ENCODE assay signal across 8 mouse cellular contexts in genomic region chr9:29654885-29655284, GRCm38 (mm10).
A peak's percentile ranks its signal among the peaks of the same experiment; 100 is the strongest.
DNase-seq lines count a peak whose midpoint lies in the region; ATAC-seq and TF ChIP-seq lines count a peak whose summit lies in the region.
"Had no signal": no experiment of that assay in that cellular context is flagged by ENCODE, and none has a peak within 500 bp of the region (broad histone marks: within the 10 kb centered on the region; RNA-seq: fewer than 3 reads in every experiment).

No protein-coding gene starts in this region.

- H3K27ac ChIP-seq in kidney, postnatal 0 days: no peak overlapping the region
- H3K27ac ChIP-seq in kidney, embryonic 14.5 days (ENCODE audit: low read depth, low read length): no peak overlapping the region
- H3K27ac ChIP-seq in MEL (ENCODE audit: control insufficient read depth, low read depth, low read length): no peak overlapping the region
- H3K27ac ChIP-seq: limb, embryonic 15.5 days had no signal

- H3K36me3 ChIP-seq in kidney, postnatal 0 days (ENCODE audit: insufficient read depth, low read length): no peaks in the 10 kb centered on the region
- no peaks in the 10 kb centered on the region for H3K36me3 ChIP-seq in kidney, embryonic 14.5 days (ENCODE audit: control insufficient read depth, insufficient read depth, low read length)
- no peaks in the 10 kb centered on the region for H3K36me3 ChIP-seq in MEL (ENCODE audit: control insufficient read depth in 1 of 2, insufficient read depth in 2 of 2, low read length in 2 of 2)
- H3K36me3 ChIP-seq: limb, embryonic 15.5 days had no signal

- H3K9me3 ChIP-seq in kidney, postnatal 0 days (replicated peaks; ENCODE audit: low read length): no peaks in the 10 kb centered on the region
- H3K9me3 ChIP-seq in kidney, embryonic 14.5 days (ENCODE audit: control insufficient read depth, low read length): no peaks in the 10 kb centered on the region
- H3K9me3 ChIP-seq in MEL (replicated peaks; ENCODE audit: insufficient read depth, low read length): no peaks in the 10 kb centered on the region
- H3K9me3 ChIP-seq: limb, embryonic 15.5 days had no signal

- TF ChIP-seq RAD21 in MEL (IDR thresholded peaks at IDR 0.05; ENCODE audit: low read depth, low read length): no peak

- H3K4me3 ChIP-seq in kidney, postnatal 0 days (replicated peaks; ENCODE audit: low read depth, low read length): no peak overlapping the region
- no peak overlapping the region for H3K4me3 ChIP-seq in kidney, embryonic 14.5 days (ENCODE audit: low read length)
- no peak overlapping the region for H3K4me3 ChIP-seq in MEL (ENCODE audit: control insufficient read depth in 1 of 2, insufficient read depth in 1 of 2, low read depth in 2 of 2, low read length in 2 of 2)
- H3K4me3 ChIP-seq: limb, embryonic 15.5 days had no signal

- no peak overlapping the region for H3K4me2 ChIP-seq in kidney, postnatal 0 days (ENCODE audit: low read length)
- H3K4me2 ChIP-seq in kidney, embryonic 14.5 days (replicated peaks; ENCODE audit: low read depth, low read length): no peak overlapping the region
- H3K4me2 ChIP-seq: limb, embryonic 15.5 days had no signal

- 23% methylated on average over 6 of the region's 6 CpGs for WGBS in kidney, postnatal 0 days
- 18% methylated on average over 6 of the region's 6 CpGs for WGBS in kidney, embryonic 14.5 days

- TF ChIP-seq POLR2A in MEL (IDR thresholded peaks at IDR 0.05; ENCODE audit: control insufficient read depth in 1 of 2, insufficient read depth in 1 of 2, low read depth in 1 of 2, low read length in 2 of 2, poor library complexity in 1 of 2): no peak

- H3K9ac ChIP-seq in kidney, postnatal 0 days (ENCODE audit: low read depth, low read length): no peak overlapping the region
- no peak overlapping the region for H3K9ac ChIP-seq in kidney, embryonic 14.5 days (ENCODE audit: low read depth, low read length)
- H3K9ac ChIP-seq in MEL (ENCODE audit: control insufficient read depth, low read depth, low read length, poor library complexity, severe bottlenecking): no peak overlapping the region
- H3K9ac ChIP-seq: limb, embryonic 15.5 days had no signal

- no peak for TF ChIP-seq EP300 in MEL (IDR thresholded peaks at IDR 0.05; ENCODE audit: low read depth in 1 of 2, low read length in 2 of 2)

- DNase-seq in kidney, postnatal 0 days (ENCODE audit: low spot score): peak; percentile 70
- DNase-seq in MEL (ENCODE audit: low read depth, low spot score): peak; percentile 14
- DNase-seq in adrenal gland, postnatal 36 days: peak; percentile 40 to 53
- DNase-seq in mesoderm, embryonic 11.5 days (ENCODE audit: low read depth, low spot score): peak; percentile 57
- no peak for DNase-seq in spleen, adult 12 weeks (ENCODE audit: low spot score)

- H3K4me1 ChIP-seq in kidney, postnatal 0 days (replicated peaks; ENCODE audit: insufficient read depth, low read length): no peaks in the 10 kb centered on the region
- no peaks in the 10 kb centered on the region for H3K4me1 ChIP-seq in kidney, embryonic 14.5 days (ENCODE audit: control insufficient read depth, insufficient read depth, low read length)
- H3K4me1 ChIP-seq in MEL (ENCODE audit: control insufficient read depth in 1 of 2, insufficient read depth in 2 of 2, low read length in 2 of 2): no peaks in the 10 kb centered on the region

- peak; percentile 90 for TF ChIP-seq CTCF in kidney, postnatal 0 days (IDR thresholded peaks at IDR 0.05; ENCODE audit: low read depth)
- peak; percentile 35 to 56 (median 55); a peak in 5 of 6 replicates for TF ChIP-seq CTCF in MEL (IDR thresholded peaks at IDR 0.05 in 2 of 3, conservative IDR thresholded peaks at IDR 0.05 in 1 of 3; ENCODE audit: control insufficient read depth in 1 of 3, insufficient read depth in 1 of 3, low read depth in 2 of 3, low read length in 3 of 3, poor library complexity in 1 of 3, severe bottlenecking in 1 of 3)

- H3K27me3 ChIP-seq in kidney, postnatal 0 days (ENCODE audit: insufficient read depth, low read length): no peaks in the 10 kb centered on the region
- H3K27me3 ChIP-seq in kidney, embryonic 14.5 days (ENCODE audit: control insufficient read depth, insufficient read depth, low read length): 0 out of 2 replicates have a peak, but pooled peaks cover 2% of the 10 kb centered on the region
- H3K27me3 ChIP-seq in MEL (ENCODE audit: control insufficient read depth in 1 of 2, insufficient read depth in 2 of 2, low read length in 2 of 2): no peaks in the 10 kb centered on the region

- H3K79me2 ChIP-seq in MEL (ENCODE audit: control insufficient read depth, insufficient read depth, low read length, poor library complexity): no peaks in the 10 kb centered on the region

- ATAC-seq in kidney, postnatal 0 days (replicated peaks; ENCODE audit: low FRiP score, low read depth): 0 out of 2 replicates have a peak, but pooled peaks have one; percentile 37
- no peak for ATAC-seq in kidney, embryonic 14.5 days (ENCODE audit: low FRiP score, low TSS enrichment)
- ATAC-seq in hematopoietic stem cell, adult 5-6 weeks (replicated peaks in 1 of 2; ENCODE audit: insufficient read depth in 1 of 2, low FRiP score in 2 of 2, low TSS enrichment in 1 of 2, low read depth in 1 of 2, poor library complexity in 2 of 2, severe bottlenecking in 2 of 2): peak; percentile 40 to 58; a peak in 3 of 4 replicates

TF ChIP-seq in MEL, 35 proteins besides CTCF, POLR2A, EP300 and RAD21:
- TF ChIP-seq MEF2A (IDR thresholded peaks at IDR 0.05; ENCODE audit: extremely low read depth, insufficient replicate concordance, low read depth, low read length, poor library complexity, severe bottlenecking): no peak
- TF ChIP-seq JUND (IDR thresholded peaks at IDR 0.05; ENCODE audit: low read depth, low read length): no peak
- TF ChIP-seq NELFE (IDR thresholded peaks at IDR 0.05; ENCODE audit: low read depth, low read length): no peak
- no peak for TF ChIP-seq MAFK (IDR thresholded peaks at IDR 0.05; ENCODE audit: borderline replicate concordance, low read depth, low read length)
- TF ChIP-seq MXI1 (IDR thresholded peaks at IDR 0.05; ENCODE audit: low read depth, low read length): no peak
- TF ChIP-seq MYB (IDR thresholded peaks at IDR 0.05; ENCODE audit: low read depth, low read length): no peak
- no peak for TF ChIP-seq SMC3 (IDR thresholded peaks at IDR 0.05; ENCODE audit: low read depth, low read length)
